Mouse (Mus musculus): Measurements from ENCODE around the gene Cfap57. TPM values are rescaled to one million over a fixed set of nuclear protein-coding genes. Genes with fewer than 3 reads are reported as not detected.

The Cfap57 gene
- polyA plus RNA-seq, 1 experiment from 2014 or later: 0.83 TPM

GRCm38 (mm10) chr4:118533605-118534004, 87.0 kb downstream of the Cfap57 start:
- no peaks in the 10 kb centered on the region for H3K27me3 ChIP-seq (ENCODE audit: control insufficient read depth, insufficient read depth, low read length)
- no peaks in the 10 kb centered on the region for H3K36me3 ChIP-seq (ENCODE audit: control insufficient read depth, insufficient read depth, low read length)
- 84% methylated on average over 7 of the region's 7 CpGs for WGBS
- ATAC-seq (replicated peaks; ENCODE audit: low FRiP score) (no peak), DNase-seq (ENCODE audit: low spot score) (no peak)
- no peak overlapping the region for H3K4me2 ChIP-seq (ENCODE audit: low read depth, low read length, severe bottlenecking)
- H3K4me1 ChIP-seq (replicated peaks; ENCODE audit: control insufficient read depth, insufficient read depth, low read length): no peaks in the 10 kb centered on the region; the same call in 1 of the 2 replicates
- no peak overlapping the region for H3K4me3 ChIP-seq (ENCODE audit: low read depth, low read length)
- H3K27ac ChIP-seq (ENCODE audit: low read depth, low read length): no peak overlapping the region
- H3K9me3 ChIP-seq (ENCODE audit: control insufficient read depth, low read length): no peaks in the 10 kb centered on the region
- no peak overlapping the region for H3K9ac ChIP-seq (ENCODE audit: low read length)

- H3K4me3 ChIP-seq (ENCODE audit: low read depth, low read length): no peak overlapping the region
- 71% methylated on average over 3 of the region's 4 CpGs for WGBS
- H3K27ac ChIP-seq (ENCODE audit: low read depth, low read length): no peak overlapping the region
- no peak for ATAC-seq (replicated peaks; ENCODE audit: low FRiP score)
- no peaks in the 10 kb centered on the region; the same call in 1 of the 2 replicates for H3K4me1 ChIP-seq (replicated peaks; ENCODE audit: control insufficient read depth, insufficient read depth, low read length)
- no peak for DNase-seq (ENCODE audit: low spot score)
- no peaks in the 10 kb centered on the region for H3K36me3 ChIP-seq (ENCODE audit: control insufficient read depth, insufficient read depth, low read length)
- H3K4me2 ChIP-seq (ENCODE audit: low read depth, low read length, severe bottlenecking): no peak overlapping the region
- no peaks in the 10 kb centered on the region for H3K27me3 ChIP-seq (ENCODE audit: control insufficient read depth, insufficient read depth, low read length)
- no peak overlapping the region for H3K9ac ChIP-seq (ENCODE audit: low read length)
- H3K9me3 ChIP-seq (ENCODE audit: control insufficient read depth, low read length): no peaks in the 10 kb centered on the region
These were observed 87.4 kb downstream of the Cfap57 start for GRCm38 (mm10) chr4:118533156-118533555.

- H3K36me3 ChIP-seq (ENCODE audit: control insufficient read depth, insufficient read depth, low read length): no peaks in the 10 kb centered on the region
- no peak overlapping the region for H3K4me3 ChIP-seq (ENCODE audit: low read depth, low read length)
- no peak overlapping the region for H3K4me2 ChIP-seq (ENCODE audit: low read depth, low read length, severe bottlenecking)
- no peak for ATAC-seq (replicated peaks; ENCODE audit: low FRiP score)
- H3K4me1 ChIP-seq (replicated peaks; ENCODE audit: control insufficient read depth, insufficient read depth, low read length): no peaks in the 10 kb centered on the region; the same call in 1 of the 2 replicates
- WGBS: 81% methylated on average over 5 of the region's 5 CpGs
- H3K9me3 ChIP-seq (ENCODE audit: control insufficient read depth, low read length): no peaks in the 10 kb centered on the region
- H3K27me3 ChIP-seq (ENCODE audit: control insufficient read depth, insufficient read depth, low read length): no peaks in the 10 kb centered on the region
- no peak for DNase-seq (ENCODE audit: low spot score)
- H3K27ac ChIP-seq (ENCODE audit: low read depth, low read length): no peak overlapping the region
- H3K9ac ChIP-seq (ENCODE audit: low read length): no peak overlapping the region
These were observed 87.9 kb downstream of the Cfap57 start for GRCm38 (mm10) chr4:118532663-118533062.

GRCm38 (mm10) chr4:118527720-118528119, 92.9 kb downstream of the Cfap57 start:
- H3K9me3 ChIP-seq (ENCODE audit: control insufficient read depth, low read length): no peaks in the 10 kb centered on the region
- no peak overlapping the region for H3K27ac ChIP-seq (ENCODE audit: low read depth, low read length)
- 83% methylated on average over 6 of the region's 6 CpGs for WGBS
- H3K9ac ChIP-seq (ENCODE audit: low read length): no peak overlapping the region
- no peak overlapping the region for H3K4me2 ChIP-seq (ENCODE audit: low read depth, low read length, severe bottlenecking)
- no peaks in the 10 kb centered on the region for H3K27me3 ChIP-seq (ENCODE audit: control insufficient read depth, insufficient read depth, low read length)
- no peaks in the 10 kb centered on the region; the same call in 1 of the 2 replicates for H3K4me1 ChIP-seq (replicated peaks; ENCODE audit: control insufficient read depth, insufficient read depth, low read length)
- H3K36me3 ChIP-seq (ENCODE audit: control insufficient read depth, insufficient read depth, low read length): no peaks in the 10 kb centered on the region
- ATAC-seq (replicated peaks; ENCODE audit: low FRiP score) (no peak), DNase-seq (ENCODE audit: low spot score) (no peak)
- no peak overlapping the region for H3K4me3 ChIP-seq (ENCODE audit: low read depth, low read length)

- Histone ChIP-seq H3K9me3 (ENCODE audit: control insufficient read depth, low read length) (no peaks in the 10 kb centered on the region), H3K9ac (ENCODE audit: low read length) (no peak overlapping the region), H3K4me3 (ENCODE audit: low read depth, low read length) (no peak overlapping the region), H3K36me3 (ENCODE audit: control insufficient read depth, insufficient read depth, low read length) (no peaks in the 10 kb centered on the region), H3K27me3 (ENCODE audit: control insufficient read depth, insufficient read depth, low read length) (no peaks in the 10 kb centered on the region), H3K4me1 (replicated peaks; ENCODE audit: control insufficient read depth, insufficient read depth, low read length) (no peaks in the 10 kb centered on the region; the same call in 1 of the 2 replicates), H3K4me2 (ENCODE audit: low read depth, low read length, severe bottlenecking) (no peak overlapping the region), H3K27ac (ENCODE audit: low read depth, low read length) (no peak overlapping the region)
- no peak for DNase-seq (ENCODE audit: low spot score)
- WGBS: 39% methylated on average over 5 of the region's 5 CpGs
- ATAC-seq (replicated peaks; ENCODE audit: low FRiP score): no peak
These were observed 93.3 kb downstream of the Cfap57 start for GRCm38 (mm10) chr4:118527335-118527681.

- H3K27ac ChIP-seq (ENCODE audit: low read depth, low read length): no peak within 1 kb of the TSS
- no peaks in the 10 kb centered on the region; the same call in 1 of the 2 replicates for H3K4me1 ChIP-seq (replicated peaks; ENCODE audit: control insufficient read depth, insufficient read depth, low read length)
- H3K9me3 ChIP-seq (ENCODE audit: control insufficient read depth, low read length): no peaks in the 10 kb centered on the region
- no peaks in the 10 kb centered on the region for H3K27me3 ChIP-seq (ENCODE audit: control insufficient read depth, insufficient read depth, low read length)
- WGBS: 30% methylated on average over 17 of the region's 17 CpGs
- no peak within 1 kb of the TSS for H3K4me3 ChIP-seq (ENCODE audit: low read depth, low read length)
- H3K9ac ChIP-seq (ENCODE audit: low read length): no peak within 1 kb of the TSS
- no peak for ATAC-seq (replicated peaks; ENCODE audit: low FRiP score)
- no peak for DNase-seq (ENCODE audit: low spot score)
- no peaks in the 10 kb centered on the region for H3K36me3 ChIP-seq (ENCODE audit: control insufficient read depth, insufficient read depth, low read length)
- H3K4me2 ChIP-seq (ENCODE audit: low read depth, low read length, severe bottlenecking): no peak within 1 kb of the TSS
These were observed 93.9 kb downstream of the Cfap57 start, which contains the start of gene 2610528J11Rik for GRCm38 (mm10) chr4:118526408-118527334. 2610528J11Rik (plus strand) TSS chr4:118526999.

GRCm38 (mm10) chr4:118525779-118526178, 94.8 kb downstream of the Cfap57 start:
- Histone ChIP-seq H3K4me3 (ENCODE audit: low read depth, low read length) (no peak overlapping the region), H3K36me3 (ENCODE audit: control insufficient read depth, insufficient read depth, low read length) (no peaks in the 10 kb centered on the region), H3K9me3 (ENCODE audit: control insufficient read depth, low read length) (no peaks in the 10 kb centered on the region), H3K27ac (ENCODE audit: low read depth, low read length) (no peak overlapping the region), H3K4me2 (ENCODE audit: low read depth, low read length, severe bottlenecking) (no peak overlapping the region), H3K27me3 (ENCODE audit: control insufficient read depth, insufficient read depth, low read length) (no peaks in the 10 kb centered on the region), H3K4me1 (replicated peaks; ENCODE audit: control insufficient read depth, insufficient read depth, low read length) (no peaks in the 10 kb centered on the region), H3K9ac (ENCODE audit: low read length) (no peak overlapping the region)
- DNase-seq (ENCODE audit: low spot score) (no peak), ATAC-seq (replicated peaks; ENCODE audit: low FRiP score) (no peak)
- WGBS: 63% methylated on average over 3 of the region's 3 CpGs

GRCm38 (mm10) chr4:118523976-118524375, 96.6 kb downstream of the Cfap57 start:
- no peaks in the 10 kb centered on the region for H3K9me3 ChIP-seq (ENCODE audit: control insufficient read depth, low read length)
- H3K27me3 ChIP-seq (ENCODE audit: control insufficient read depth, insufficient read depth, low read length): no peaks in the 10 kb centered on the region
- H3K9ac ChIP-seq (ENCODE audit: low read length): no peak overlapping the region
- H3K4me3 ChIP-seq (ENCODE audit: low read depth, low read length): no peak overlapping the region
- no peak overlapping the region for H3K4me2 ChIP-seq (ENCODE audit: low read depth, low read length, severe bottlenecking)
- 83% methylated on average over 7 of the region's 7 CpGs for WGBS
- no peak overlapping the region for H3K27ac ChIP-seq (ENCODE audit: low read depth, low read length)
- H3K36me3 ChIP-seq (ENCODE audit: control insufficient read depth, insufficient read depth, low read length): no peaks in the 10 kb centered on the region
- ATAC-seq (replicated peaks; ENCODE audit: low FRiP score) (no peak), DNase-seq (ENCODE audit: low spot score) (no peak)
- no peaks in the 10 kb centered on the region for H3K4me1 ChIP-seq (replicated peaks; ENCODE audit: control insufficient read depth, insufficient read depth, low read length)

- Histone ChIP-seq H3K36me3 (ENCODE audit: control insufficient read depth, insufficient read depth, low read length) (no peaks in the 10 kb centered on the region), H3K27ac (ENCODE audit: low read depth, low read length) (no peak overlapping the region), H3K4me1 (replicated peaks; ENCODE audit: control insufficient read depth, insufficient read depth, low read length) (0 out of 2 replicates have a peak, but pooled peaks cover 1% of the 10 kb centered on the region), H3K27me3 (ENCODE audit: control insufficient read depth, insufficient read depth, low read length) (no peaks in the 10 kb centered on the region), H3K9me3 (ENCODE audit: control insufficient read depth, low read length) (no peaks in the 10 kb centered on the region), H3K4me3 (ENCODE audit: low read depth, low read length) (no peak overlapping the region), H3K9ac (ENCODE audit: low read length) (no peak overlapping the region), H3K4me2 (ENCODE audit: low read depth, low read length, severe bottlenecking) (no peak overlapping the region)
- DNase-seq (ENCODE audit: low spot score) (no peak), ATAC-seq (replicated peaks; ENCODE audit: low FRiP score) (no peak)
- WGBS: 88% methylated on average over 7 of the region's 7 CpGs
These were observed 98.3 kb downstream of the Cfap57 start for GRCm38 (mm10) chr4:118522248-118522647.
